Mouse (Mus musculus) mature B cell (primary cell): ENCODE measurements around the gene Irf4.

Source experiments
- in situ Hi-C: fragments of 300-500 bp; cut with MboI; formaldehyde crosslinking; loops from 2 replicates; pipeline ENCODE4 v1.14.3; 2019

The Irf4 gene

DNA sequence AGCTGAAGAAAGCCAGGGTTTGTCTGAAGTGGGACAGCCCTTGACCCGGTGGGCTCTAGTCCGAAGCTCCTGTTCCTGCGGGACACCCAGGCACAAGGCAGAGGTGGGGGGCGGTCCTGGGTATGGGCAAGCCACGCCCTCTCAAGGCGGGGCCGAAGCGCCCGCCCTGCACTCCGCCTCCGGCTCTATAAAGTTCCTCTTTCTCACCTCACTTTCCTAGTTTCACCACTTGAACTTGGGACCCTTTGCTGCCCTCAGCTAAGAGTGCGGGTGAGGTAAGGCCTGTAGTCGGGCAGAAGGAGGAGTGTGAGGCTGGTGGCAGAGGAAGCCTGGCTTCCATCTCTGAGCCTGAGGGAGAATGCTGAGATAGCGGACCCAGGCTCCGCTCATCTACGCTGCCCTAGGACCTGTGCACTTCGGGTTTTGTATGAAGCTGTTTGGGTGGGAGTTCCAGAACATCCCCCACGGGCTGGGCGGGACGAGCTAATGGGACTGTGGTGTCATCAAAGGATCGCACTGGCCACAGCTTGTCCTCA is at the start of gene Irf4:
TSS of gene Irf4 (plus strand) at position 206 of the 536 bp plus-strand sequence.
- in situ Hi-C loops = no loop called here

- in situ Hi-C loops = no loop called here
Measured at GRCm38 (mm10) chr13:30702695-30703094, 46.3 kb upstream of the Irf4 start.

- in situ Hi-C loops = no loop called here
Measured at GRCm38 (mm10) chr13:30704246-30705095, 44.6 kb upstream of the Irf4 start.

DNA sequence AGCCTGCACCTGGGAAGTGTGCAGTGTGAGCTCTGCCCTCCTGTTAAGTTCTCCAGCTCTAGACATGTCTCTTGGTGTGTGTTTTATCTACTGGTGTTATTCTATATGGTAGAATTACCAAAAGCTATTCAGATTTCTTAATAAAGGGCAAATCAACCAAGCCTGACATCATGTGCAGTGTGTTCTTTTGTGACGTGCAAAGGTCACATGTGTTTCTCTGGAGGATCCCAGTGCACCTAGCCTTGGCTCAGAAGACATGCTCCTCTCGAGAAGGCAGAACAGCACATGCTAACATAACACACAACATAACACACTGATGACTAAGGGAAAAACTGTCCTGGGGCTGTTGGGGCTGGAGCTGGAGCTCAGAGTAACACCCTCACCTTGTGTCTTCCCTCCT is 38.0 kb upstream of the Irf4 start:
- in situ Hi-C loops = no loop called here

DNA sequence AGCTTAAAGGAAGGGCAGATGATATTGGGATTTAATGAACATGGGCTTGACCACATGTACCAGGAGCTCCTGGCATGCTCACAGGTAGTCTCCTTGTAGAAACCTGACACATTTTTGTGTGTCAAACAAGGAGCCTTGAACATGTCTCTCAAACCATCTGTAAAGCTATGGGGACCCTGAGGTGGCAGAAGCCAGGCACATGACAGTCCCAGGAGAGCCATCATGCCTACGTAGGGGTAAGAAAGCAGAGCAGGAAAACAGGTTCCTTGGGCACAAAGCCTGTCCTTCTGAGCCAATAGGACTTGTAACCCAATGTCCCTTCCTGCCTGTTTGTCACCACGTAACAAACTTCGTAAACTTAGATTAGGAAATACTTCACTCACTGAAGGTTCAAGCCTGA is 37.3 kb upstream of the Irf4 start:
- in situ Hi-C loops = no loop called here

DNA sequence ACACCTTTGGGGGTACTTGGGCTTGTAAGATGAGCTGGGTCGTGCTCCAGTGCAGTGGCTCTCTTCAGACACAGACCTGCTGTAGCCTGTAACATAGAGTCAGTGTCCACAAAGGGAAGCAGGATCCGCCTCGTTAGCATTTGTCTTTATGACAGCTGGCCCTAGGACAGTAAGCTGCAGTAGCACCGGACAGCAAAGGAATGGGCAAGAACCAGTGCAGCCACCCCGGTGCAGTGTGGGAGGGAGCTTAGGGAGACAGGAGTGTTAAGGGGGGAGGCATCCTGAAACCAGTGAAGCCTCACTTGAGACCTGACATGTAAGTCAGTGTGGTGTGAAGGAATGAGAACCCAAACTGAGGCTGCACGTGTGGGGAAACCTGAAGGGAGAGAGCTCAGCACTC is 36.7 kb upstream of the Irf4 start:
- in situ Hi-C loops = no loop called here

DNA sequence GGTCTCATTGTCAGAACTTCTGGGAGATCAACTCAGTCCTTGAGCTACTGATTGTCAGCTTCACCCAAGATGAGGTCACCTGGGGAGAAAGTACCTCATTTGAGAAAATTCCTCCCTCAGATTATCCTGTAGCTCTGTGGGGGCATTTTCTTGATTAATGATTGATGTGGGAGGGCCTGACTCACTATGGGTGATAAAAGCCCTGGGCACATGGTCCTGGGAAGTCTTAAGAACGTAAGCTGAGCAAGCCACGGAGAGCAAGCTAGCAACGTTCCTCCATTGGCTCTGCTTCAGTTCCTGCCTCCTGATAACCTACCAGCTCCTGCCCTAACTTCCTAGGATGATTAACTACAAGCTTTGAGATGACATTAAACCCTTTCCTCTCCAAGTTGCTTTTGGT is 35.4 kb upstream of the Irf4 start:
- in situ Hi-C loops = no loop called here

DNA sequence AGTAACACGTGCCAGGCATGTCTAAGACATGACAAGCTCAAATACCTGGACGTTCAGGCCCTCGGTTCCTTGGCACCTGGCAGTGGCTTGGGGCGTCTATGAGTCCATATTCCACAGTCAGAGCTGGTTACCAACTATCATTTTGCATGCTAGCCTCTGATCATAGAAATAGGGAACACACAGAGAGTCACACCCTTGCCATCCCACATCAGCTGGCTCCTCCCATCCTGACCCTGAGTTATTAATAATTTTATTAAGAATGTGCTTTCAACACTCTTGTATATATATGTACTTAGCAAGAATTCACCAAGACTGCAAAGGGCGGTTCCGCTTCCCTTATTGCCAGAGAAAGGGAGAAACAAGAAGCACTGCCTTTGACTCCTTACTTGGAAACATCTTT is 34.5 kb upstream of the Irf4 start:
- in situ Hi-C loops = no loop called here

DNA sequence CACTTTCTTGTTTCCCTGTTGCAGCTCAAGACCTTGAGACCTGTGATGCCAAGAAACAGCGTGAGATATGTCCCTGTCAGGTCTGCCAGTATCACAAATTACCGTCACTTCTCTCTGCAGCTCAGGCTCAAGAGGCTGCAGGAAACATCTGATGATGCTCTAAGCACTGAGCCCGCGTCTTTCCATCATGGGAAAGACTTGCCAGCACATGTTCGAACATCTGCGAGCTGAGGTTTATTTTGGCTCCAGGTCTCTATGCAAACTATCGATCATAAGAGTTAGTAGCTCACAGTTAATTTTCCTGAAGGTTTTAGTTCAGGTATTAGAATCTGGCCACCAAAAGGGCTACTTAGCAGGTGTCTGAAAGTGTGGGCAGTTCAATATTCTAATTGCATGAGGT is 34.0 kb upstream of the Irf4 start:
- in situ Hi-C loops = no loop called here

GRCm38 (mm10) chr13:30715573-30715972 is 33.5 kb upstream of the Irf4 start:
- in situ Hi-C loops = no loop called here

DNA sequence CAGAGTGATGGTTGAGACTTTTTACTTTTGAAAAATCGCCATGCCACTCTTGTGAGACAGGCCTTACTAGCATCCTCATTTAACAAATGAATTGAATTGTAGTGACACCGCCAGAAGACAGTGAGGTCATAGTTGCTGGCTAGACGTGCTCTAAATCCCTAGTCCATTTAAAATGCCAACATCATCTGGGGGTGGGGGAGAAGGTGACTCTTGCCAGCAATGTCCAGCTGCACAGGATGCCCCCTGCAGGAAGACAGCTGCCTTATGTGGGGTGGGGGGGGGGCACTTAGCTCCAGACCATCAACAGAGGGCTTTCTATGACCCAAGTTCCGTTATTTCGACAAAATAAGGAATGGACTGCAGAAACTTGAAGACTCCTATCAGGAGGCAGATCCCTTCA is 32.4 kb upstream of the Irf4 start:
- in situ Hi-C loops = no loop called here

DNA sequence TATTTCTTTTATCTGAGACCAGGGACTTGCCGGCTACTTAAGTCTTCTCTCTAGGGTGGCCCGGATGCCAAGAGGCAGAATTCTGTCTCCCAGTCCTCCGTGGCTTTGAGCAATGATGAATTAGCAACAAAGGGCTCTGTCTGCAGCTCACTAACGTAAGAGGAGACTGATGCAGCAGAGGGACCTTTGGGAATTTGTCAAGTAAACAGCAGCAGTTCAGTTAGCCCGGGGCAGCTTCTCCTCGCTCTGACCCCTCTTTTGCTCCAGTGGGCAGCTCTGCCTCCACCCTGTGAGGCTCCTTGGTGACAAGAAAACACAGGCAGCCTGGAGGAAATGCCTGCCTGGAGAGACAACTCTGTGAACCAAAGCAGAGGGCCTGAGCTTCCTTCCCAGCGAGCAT is 26.4 kb upstream of the Irf4 start:
- in situ Hi-C loops = no loop called here

GRCm38 (mm10) chr13:30723258-30723657 is 25.8 kb upstream of the Irf4 start:
- in situ Hi-C loops = no loop called here

GRCm38 (mm10) chr13:30723858-30724257 is 25.2 kb upstream of the Irf4 start:
- in situ Hi-C loops = no loop called here

- in situ Hi-C loops = no loop called here
Measured at GRCm38 (mm10) chr13:30724691-30725271, 24.2 kb upstream of the Irf4 start.

GRCm38 (mm10) chr13:30726879-30727278 is 22.1 kb upstream of the Irf4 start:
- in situ Hi-C loops = no loop called here

- in situ Hi-C loops = no loop called here
Measured at GRCm38 (mm10) chr13:30728155-30728554, 20.9 kb upstream of the Irf4 start.

GRCm38 (mm10) chr13:30729245-30729644 is 19.8 kb upstream of the Irf4 start:
- in situ Hi-C loops = no loop called here

DNA sequence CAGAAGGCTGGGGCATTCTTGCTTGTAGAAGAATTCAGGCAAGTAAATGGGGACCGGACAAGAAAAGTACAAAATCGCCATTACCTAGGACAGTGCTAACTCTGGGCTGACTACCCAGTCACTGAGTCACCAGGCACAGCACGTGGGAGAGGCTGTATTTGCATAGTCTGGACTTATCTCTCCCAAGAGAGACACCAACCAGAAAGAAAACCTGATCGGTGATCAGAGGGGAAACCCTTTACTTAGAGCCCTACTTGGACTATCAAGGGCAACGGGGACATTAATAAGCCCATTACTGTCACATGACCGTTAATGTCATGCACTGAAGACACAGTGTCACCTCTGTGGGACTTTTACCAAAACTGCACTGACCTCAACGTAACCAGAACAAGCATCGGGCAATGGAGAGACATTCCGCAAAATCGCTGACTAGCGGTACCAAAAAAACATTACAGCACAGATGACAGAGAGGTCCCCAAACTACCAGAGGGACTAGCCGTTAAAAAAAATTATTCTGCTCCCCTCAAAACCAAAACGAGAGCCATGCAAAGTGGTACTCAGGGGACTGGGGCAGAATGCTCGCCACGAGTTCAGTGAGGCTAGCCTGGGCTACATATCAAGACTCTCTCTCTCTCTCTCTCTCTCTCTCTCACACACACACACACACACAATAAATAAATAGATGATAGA is 18.8 kb upstream of the Irf4 start:
- in situ Hi-C loops = no loop called here

DNA sequence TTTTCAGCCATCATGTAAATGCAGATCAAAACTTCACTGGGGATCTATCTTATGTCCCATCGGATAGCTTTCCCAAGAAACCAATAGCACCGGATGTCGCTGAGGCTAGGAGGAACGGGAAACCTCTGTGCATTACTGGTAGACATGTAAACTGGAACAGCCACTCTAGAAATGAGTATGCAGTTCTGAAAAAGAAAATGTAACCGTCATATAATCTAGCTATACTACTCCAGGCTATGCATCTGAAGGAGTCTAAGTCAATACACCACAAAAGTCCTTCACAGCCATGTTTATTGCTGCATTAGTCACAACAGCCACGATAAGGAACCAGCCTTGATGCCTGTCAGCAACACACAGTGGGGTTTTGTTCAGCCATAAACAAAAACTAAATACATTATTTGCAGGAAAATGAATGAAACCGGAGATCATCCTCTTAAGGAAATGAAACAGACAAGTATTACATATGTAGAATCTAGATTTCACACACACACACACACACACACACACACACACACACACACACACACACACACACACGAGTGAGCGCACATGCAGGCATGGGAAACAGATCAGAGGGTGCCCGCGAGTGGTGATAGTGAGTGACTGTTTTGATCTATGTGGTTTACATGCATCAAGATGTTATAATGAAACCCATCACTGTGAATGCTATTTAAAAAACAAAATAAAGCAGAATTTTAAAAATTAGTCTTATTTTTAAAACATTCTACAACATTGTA is 16.1 kb upstream of the Irf4 start:
- in situ Hi-C loops = no loop called here

DNA sequence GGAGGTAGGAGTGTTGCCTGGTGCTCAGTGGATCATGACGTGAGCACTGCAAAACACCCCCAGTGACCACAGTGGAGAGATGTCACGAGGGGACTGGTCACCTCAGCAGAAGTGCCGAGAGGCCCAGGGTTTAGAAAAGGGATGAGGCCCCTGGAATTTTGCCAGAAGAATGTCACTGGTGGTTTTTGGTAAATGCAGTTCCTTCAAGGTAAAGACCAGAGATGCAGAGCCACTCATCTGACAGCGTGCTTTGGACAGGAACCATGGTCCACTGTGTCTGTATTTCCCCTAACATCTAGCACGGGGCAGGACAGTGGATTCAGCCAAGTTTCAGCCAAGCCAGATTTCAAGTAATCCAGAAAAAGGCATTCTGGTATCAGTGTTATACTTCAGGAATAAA is 12.3 kb upstream of the Irf4 start:
- in situ Hi-C loops = no loop called here

DNA sequence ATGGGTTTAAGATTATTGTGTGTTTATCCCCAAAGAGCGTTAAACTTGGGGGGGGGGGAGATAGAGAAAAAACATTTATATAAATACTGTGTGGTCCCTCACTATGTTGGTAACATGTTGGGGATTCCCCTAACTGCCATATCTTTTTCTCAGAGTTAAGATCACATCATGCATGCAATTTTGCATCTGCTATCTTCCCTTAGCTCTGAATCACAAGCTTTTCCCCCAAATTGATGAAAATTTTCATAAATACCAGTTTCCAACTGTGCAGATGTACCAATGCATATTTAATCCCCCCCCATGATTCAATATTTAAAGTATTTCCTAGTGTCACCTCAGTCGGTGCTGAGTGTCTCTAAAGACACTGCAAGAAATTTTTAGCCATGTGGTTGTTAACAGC is 11.8 kb upstream of the Irf4 start:
- in situ Hi-C loops = no loop called here
